Mouse (Mus musculus) heart, embryonic 15.5 days (tissue): Measurements from ENCODE around the gene Ccser1. TPM values are rescaled to one million over a fixed set of nuclear protein-coding genes. Genes with fewer than 3 reads are reported as not detected.

Experiments
- ATAC-seq: fragments of 200-750 bp; cut with Nextera tagmentation; replicated peaks from 2 replicates; pipeline ENCODE4 v1.8.0; 2017; ENCODE audit warnings: low read depth, moderate TSS enrichment; ENCODE audit not compliant: insufficient number of reproducible peaks, insufficient read depth, low FRiP score
- H3K27ac ChIP-seq: fragments of 300-500 bp; sonication (generic); 2 replicates; pipeline ENCODE4 v1.5.1; 2015; ENCODE audit warnings: mild to moderate bottlenecking, inconsistent platforms
- H3K27me3 ChIP-seq: fragments of 300-500 bp; sonication (generic); 2 replicates; pipeline ENCODE4 v1.6.1; 2015; ENCODE audit warnings: inconsistent platforms
- H3K36me3 ChIP-seq: fragments of 300-500 bp; sonication (generic); 2 replicates; pipeline ENCODE4 v1.6.1; 2015; ENCODE audit warnings: mild to moderate bottlenecking, inconsistent platforms
- H3K4me1 ChIP-seq: fragments of 300-500 bp; sonication (generic); replicated peaks from 2 replicates; pipeline ENCODE4 v1.6.1; 2015; ENCODE audit warnings: inconsistent platforms
- H3K4me2 ChIP-seq: fragments of 300-500 bp; sonication (generic); 2 replicates; pipeline ENCODE4 v1.6.1; 2015; ENCODE audit warnings: inconsistent platforms, mild to moderate bottlenecking, moderate library complexity
- H3K4me3 ChIP-seq: fragments of 300-500 bp; sonication (generic); 2 replicates; pipeline ENCODE4 v1.5.1; 2015; ENCODE audit warnings: mild to moderate bottlenecking, inconsistent platforms
- H3K9ac ChIP-seq: fragments of 300-500 bp; sonication (generic); 2 replicates; pipeline ENCODE4 v1.6.1; 2015; ENCODE audit warnings: mild to moderate bottlenecking, inconsistent platforms
- H3K9me3 ChIP-seq: fragments of 300-500 bp; sonication (generic); replicated peaks from 2 replicates; pipeline ENCODE4 v1.6.1; 2016; ENCODE audit warnings: inconsistent platforms
- WGBS: fragments of 180-500 bp; shearing (Covaris S2); methylation state at CpG from one replicate; pipeline ENCODE4 v1.1.7; 2015; ENCODE audit warnings: mixed read lengths; 5-methylcytosine and 5-hydroxymethylcytosine counted together
- polyA plus RNA-seq: library from polyadenylated mRNA; unstranded; fragments of >200 nt; fragmentation: Nextera tagmentation; extraction: Ambion mirVana; gene quantifications from 2 replicates; pipeline ENCODE4 v1.2.1, GENCODE M21; 2015

The Ccser1 gene
- polyA plus RNA-seq, 1 experiment from 2014 or later: 2.2 TPM

DNA sequence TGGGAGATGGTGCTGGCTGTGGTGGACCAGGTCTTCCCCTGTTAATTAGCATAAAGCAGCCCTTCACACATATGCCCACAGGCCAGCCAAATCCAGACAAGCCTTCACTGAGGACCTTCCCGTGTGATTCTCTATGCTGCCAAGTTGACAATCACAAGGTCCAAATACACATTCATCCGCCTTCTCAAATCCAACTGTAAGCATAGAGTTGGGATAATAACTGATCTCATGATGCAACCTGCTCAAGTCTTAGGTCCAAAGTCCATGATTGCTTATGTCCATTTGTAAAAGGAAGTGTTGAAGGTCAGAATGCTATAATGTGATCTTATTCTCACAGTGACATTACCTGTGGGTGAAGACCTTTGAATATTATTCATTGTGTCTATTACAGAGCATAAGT lies 43.4 kb downstream of the Ccser1 start:
- Histone ChIP-seq H3K4me1 (no peaks in the 10 kb centered on the region), H3K4me3 (no peak overlapping the region), H3K4me2 (no peak overlapping the region), H3K27me3 (no peaks in the 10 kb centered on the region), H3K27ac (no peak overlapping the region), H3K9me3 (no peaks in the 10 kb centered on the region), H3K9ac (no peak overlapping the region), H3K36me3 (no peaks in the 10 kb centered on the region)
- ATAC-seq: no peak
- WGBS: 65% methylated on average over 2 of the region's 2 CpGs

GRCm38 (mm10) chr6:61225302-61225701 lies 45.2 kb downstream of the Ccser1 start:
- Histone ChIP-seq H3K36me3 (no peaks in the 10 kb centered on the region), H3K27me3 (no peaks in the 10 kb centered on the region), H3K4me3 (no peak overlapping the region), H3K9ac (no peak overlapping the region), H3K4me1 (no peaks in the 10 kb centered on the region), H3K4me2 (no peak overlapping the region), H3K9me3 (no peaks in the 10 kb centered on the region), H3K27ac (no peak overlapping the region)
- ATAC-seq: no peak

GRCm38 (mm10) chr6:61230058-61230718 lies 50.1 kb downstream of the Ccser1 start:
- Histone ChIP-seq H3K36me3 (no peaks in the 10 kb centered on the region), H3K9ac (no peak overlapping the region), H3K27me3 (no peaks in the 10 kb centered on the region), H3K4me1 (no peaks in the 10 kb centered on the region; the same call in 1 of the 2 replicates), H3K4me2 (no peak overlapping the region), H3K27ac (no peak overlapping the region), H3K9me3 (no peaks in the 10 kb centered on the region), H3K4me3 (no peak overlapping the region)
- no peak for ATAC-seq
- WGBS: 56% methylated on average over 5 of the region's 5 CpGs

DNA sequence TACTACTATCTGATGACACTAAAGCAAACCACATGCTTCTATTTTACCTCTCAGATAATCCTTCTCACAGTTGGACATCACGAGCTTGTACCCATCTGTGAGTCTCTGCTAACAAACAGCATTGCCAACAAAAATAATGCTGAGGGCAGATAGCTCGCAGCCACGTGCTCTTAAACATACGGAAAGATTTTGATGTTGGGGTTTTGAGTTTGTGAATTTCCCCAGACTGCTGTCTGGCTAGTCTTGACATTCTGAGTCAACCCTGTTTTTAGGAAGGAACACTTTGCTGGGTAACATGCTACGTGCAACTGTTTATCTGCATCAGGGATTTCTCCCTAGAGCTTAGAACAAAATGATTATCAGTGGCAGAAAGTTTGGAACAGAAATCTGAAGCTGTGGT lies 52.9 kb downstream of the Ccser1 start:
- H3K4me1 ChIP-seq: no peaks in the 10 kb centered on the region; the same call in 1 of the 2 replicates
- H3K36me3 ChIP-seq: no peaks in the 10 kb centered on the region
- ATAC-seq: no peak
- H3K9me3 ChIP-seq: no peaks in the 10 kb centered on the region
- 48% methylated on average over 5 of the region's 5 CpGs for WGBS
- no peak overlapping the region for H3K4me3 ChIP-seq
- no peak overlapping the region for H3K9ac ChIP-seq
- H3K27ac ChIP-seq: no peak overlapping the region
- H3K27me3 ChIP-seq: no peaks in the 10 kb centered on the region
- H3K4me2 ChIP-seq: no peak overlapping the region

DNA sequence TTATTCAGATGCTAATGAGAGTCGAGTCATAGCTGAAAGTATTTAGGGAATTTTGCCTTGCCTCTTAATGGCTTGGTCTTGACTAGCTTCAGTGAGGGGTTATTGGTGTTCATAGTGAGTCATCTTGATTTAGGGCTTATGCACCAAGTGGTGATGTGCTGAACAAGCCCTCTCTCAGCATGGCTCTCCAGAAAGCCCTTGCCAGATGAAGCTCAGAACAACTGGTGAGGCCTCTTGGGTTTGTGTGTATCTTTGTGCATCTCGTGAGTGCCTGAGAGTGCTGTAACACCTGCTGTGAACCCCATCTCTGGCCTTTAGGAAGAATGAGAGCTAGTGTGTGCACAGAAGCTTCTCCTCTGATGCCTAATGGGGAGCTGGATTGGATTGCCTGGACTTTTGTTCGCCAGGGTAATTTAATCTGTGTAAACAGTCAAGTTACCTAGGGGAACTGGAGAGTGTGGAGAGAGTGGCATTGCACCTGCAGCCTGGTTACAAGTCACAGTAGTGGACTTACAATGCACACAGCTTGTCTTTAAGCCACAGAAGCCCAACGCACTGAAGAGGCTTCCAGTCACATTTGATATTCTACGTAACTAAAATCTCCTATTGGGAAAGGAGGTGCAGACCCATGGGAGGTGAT lies 53.5 kb downstream of the Ccser1 start:
- no peaks in the 10 kb centered on the region for H3K27me3 ChIP-seq

GRCm38 (mm10) chr6:61240618-61241017 lies 60.5 kb downstream of the Ccser1 start:
- Histone ChIP-seq H3K4me1 (no peaks in the 10 kb centered on the region), H3K9me3 (no peaks in the 10 kb centered on the region), H3K9ac (no peak overlapping the region), H3K27ac (no peak overlapping the region), H3K4me3 (no peak overlapping the region), H3K36me3 (no peaks in the 10 kb centered on the region), H3K4me2 (no peak overlapping the region), H3K27me3 (no peaks in the 10 kb centered on the region)
- ATAC-seq: no peak
- WGBS: 73% methylated on average over 2 of the region's 2 CpGs

More for the DNA sequence above, 53.5 kb downstream of the Ccser1 start:
- ATAC-seq: no peak
- WGBS: 56% methylated on average over 5 of the region's 5 CpGs
- H3K27ac ChIP-seq: no peak overlapping the region
- H3K9me3 ChIP-seq: no peaks in the 10 kb centered on the region
- H3K36me3 ChIP-seq: no peaks in the 10 kb centered on the region
- H3K4me1 ChIP-seq: no peaks in the 10 kb centered on the region; the same call in 1 of the 2 replicates
- H3K9ac ChIP-seq: no peak overlapping the region
- H3K4me3 ChIP-seq: no peak overlapping the region
- H3K4me2 ChIP-seq: no peak overlapping the region

DNA sequence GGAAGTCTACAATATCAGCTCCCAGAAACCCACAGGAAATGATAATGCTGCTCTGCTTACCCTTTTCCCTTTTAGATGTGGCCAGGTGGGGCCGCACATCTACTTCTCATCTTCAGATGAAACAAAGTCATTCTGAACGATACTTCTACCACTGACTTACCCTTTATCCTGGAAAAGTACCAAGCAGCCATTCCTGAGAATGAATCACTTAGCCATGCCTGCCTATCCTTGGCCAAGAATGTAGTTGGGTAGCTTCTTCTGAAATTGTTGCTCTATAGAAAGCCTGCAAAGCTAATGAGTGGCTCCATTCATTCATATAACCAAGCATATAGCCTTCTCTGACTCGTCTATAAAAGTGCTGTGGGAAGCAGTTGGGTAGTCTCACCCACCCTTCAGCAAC lies 62.4 kb downstream of the Ccser1 start:
- Histone ChIP-seq H3K27me3 (no peaks in the 10 kb centered on the region), H3K27ac (no peak overlapping the region), H3K9ac (no peak overlapping the region), H3K4me2 (no peak overlapping the region), H3K4me1 (no peaks in the 10 kb centered on the region), H3K9me3 (no peaks in the 10 kb centered on the region), H3K4me3 (no peak overlapping the region), H3K36me3 (no peaks in the 10 kb centered on the region)
- ATAC-seq: no peak
- 76% methylated on average over 3 of the region's 3 CpGs for WGBS

GRCm38 (mm10) chr6:61246523-61246922 lies 66.4 kb downstream of the Ccser1 start:
- no peak overlapping the region for H3K9ac ChIP-seq
- no peak for ATAC-seq
- no peaks in the 10 kb centered on the region for H3K9me3 ChIP-seq
- no peaks in the 10 kb centered on the region for H3K36me3 ChIP-seq
- no peak overlapping the region for H3K4me3 ChIP-seq
- H3K27ac ChIP-seq: no peak overlapping the region
- no peaks in the 10 kb centered on the region for H3K4me1 ChIP-seq
- no peak overlapping the region for H3K4me2 ChIP-seq
- H3K27me3 ChIP-seq: no peaks in the 10 kb centered on the region
- 58% methylated on average over 4 of the region's 4 CpGs for WGBS

GRCm38 (mm10) chr6:61247842-61248472 lies 67.8 kb downstream of the Ccser1 start:
- no peaks in the 10 kb centered on the region for H3K4me1 ChIP-seq
- no peak overlapping the region for H3K4me2 ChIP-seq
- no peak overlapping the region for H3K4me3 ChIP-seq
- no peak overlapping the region for H3K27ac ChIP-seq
- ATAC-seq: no peak
- no peaks in the 10 kb centered on the region for H3K9me3 ChIP-seq
- WGBS: 78% methylated on average over 4 of the region's 4 CpGs
- no peak overlapping the region for H3K9ac ChIP-seq
- no peaks in the 10 kb centered on the region for H3K27me3 ChIP-seq
- H3K36me3 ChIP-seq: no peaks in the 10 kb centered on the region

GRCm38 (mm10) chr6:61248700-61249099 lies 68.6 kb downstream of the Ccser1 start:
- ATAC-seq: no peak
- Histone ChIP-seq H3K36me3 (no peaks in the 10 kb centered on the region), H3K9me3 (no peaks in the 10 kb centered on the region), H3K4me1 (no peaks in the 10 kb centered on the region), H3K4me2 (no peak overlapping the region), H3K27ac (no peak overlapping the region), H3K4me3 (no peak overlapping the region), H3K9ac (no peak overlapping the region), H3K27me3 (no peaks in the 10 kb centered on the region)
- 79% methylated on average over 2 of the region's 2 CpGs for WGBS

- Histone ChIP-seq H3K27me3 (no peaks in the 10 kb centered on the region), H3K36me3 (no peaks in the 10 kb centered on the region), H3K4me1 (no peaks in the 10 kb centered on the region), H3K9ac (no peak overlapping the region), H3K27ac (no peak overlapping the region), H3K4me2 (no peak overlapping the region), H3K4me3 (no peak overlapping the region), H3K9me3 (no peaks in the 10 kb centered on the region)
- WGBS: 70% methylated on average over 1 of the region's 1 CpGs
- no peak for ATAC-seq
Measured at GRCm38 (mm10) chr6:61251232-61251631, 71.1 kb downstream of the Ccser1 start.

DNA sequence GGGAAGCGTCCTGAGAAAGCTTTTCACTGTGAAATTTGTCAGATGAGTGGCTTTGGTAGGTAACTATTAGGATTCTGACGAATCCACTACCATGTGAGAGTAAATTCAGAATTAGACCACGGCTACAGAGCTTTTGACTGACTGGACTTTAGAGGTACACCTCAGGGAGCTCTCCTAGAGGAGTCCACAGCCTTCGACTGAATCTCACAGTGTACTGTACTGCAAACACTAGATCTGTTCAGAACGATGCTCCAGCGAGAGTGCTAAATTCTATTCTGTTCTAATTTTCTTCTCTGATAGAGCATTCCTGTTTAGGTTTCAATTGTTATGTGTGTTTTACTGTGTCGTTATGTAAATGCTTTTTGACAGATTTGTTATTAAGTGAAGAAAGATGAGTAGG lies 72.8 kb downstream of the Ccser1 start:
- H3K27ac ChIP-seq: no peak overlapping the region
- H3K9ac ChIP-seq: no peak overlapping the region
- WGBS: 73% methylated on average over 7 of the region's 7 CpGs
- H3K4me2 ChIP-seq: no peak overlapping the region
- H3K4me1 ChIP-seq: no peaks in the 10 kb centered on the region
- H3K36me3 ChIP-seq: no peaks in the 10 kb centered on the region
- ATAC-seq: no peak
- H3K4me3 ChIP-seq: no peak overlapping the region
- H3K9me3 ChIP-seq: no peaks in the 10 kb centered on the region
- no peaks in the 10 kb centered on the region for H3K27me3 ChIP-seq
